Mouse (Mus musculus) bone marrow, adult 2 months (tissue): ENCODE measurements around the gene Dpysl5.

ENCODE experiments used
- CTCF ChIP-seq: fragments of 200-500 bp; IDR thresholded peaks from 2 replicates; pipeline ENCODE4 v1.5.1; 2011; ENCODE audit warnings: low read length, control low read depth; ENCODE audit not compliant: control insufficient read depth, insufficient read depth
- POLR2A ChIP-seq: fragments of 200-500 bp; IDR thresholded peaks from 2 replicates; pipeline ENCODE4 v1.6.1; 2011; ENCODE audit warnings: low read depth, mild to moderate bottlenecking, control low read depth, low read length, borderline replicate concordance; ENCODE audit not compliant: control insufficient read depth

DNA sequence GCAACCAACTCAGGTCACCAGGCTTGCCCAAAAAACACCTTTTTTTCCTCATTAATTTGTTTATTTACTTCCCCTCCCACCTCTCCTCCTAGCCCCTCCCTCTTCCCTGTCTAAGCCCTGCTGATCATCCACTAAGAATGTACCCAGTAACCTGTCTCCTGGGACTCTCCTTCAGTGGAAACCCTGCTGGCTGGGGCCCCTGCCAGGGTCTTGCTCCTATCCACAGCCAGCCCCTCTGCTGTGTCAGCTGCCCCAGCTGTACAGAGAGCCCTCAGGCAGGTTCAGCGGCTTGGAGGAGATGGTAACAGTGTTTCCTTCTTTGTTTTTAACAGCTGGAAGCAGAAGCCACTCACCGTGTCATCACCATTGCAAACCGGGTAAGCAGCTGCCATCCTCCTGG lies 69.8 kb downstream of the Dpysl5 start:
- TF ChIP-seq CTCF, result no peak
- no peak for TF ChIP-seq POLR2A
